Mouse (Mus musculus) layer of hippocampus, adult 8-10 months (tissue): ENCODE results near the gene Tyrobp. TPM values are rescaled to one million over a fixed set of nuclear protein-coding genes. Genes with fewer than 3 reads are reported as not detected.

ENCODE experiments used
- DNase-seq, 2 experiments: peaks; one replicate each; pipeline ENCODE4 v3.0.0; 2022; ENCODE audit warnings: low spot score in 2 of 2
- total RNA-seq, 4 experiments: library from RNA; stranded (reverse); gene quantifications; 2 replicates each; pipeline ENCODE4 v1.2.4; 2022

Gene Tyrobp
- total RNA-seq, 4 experiments from 2014 or later: 24.9 to 572 (median 243) TPM

GRCm38 (mm10) chr7:30459484-30459883, 45.9 kb downstream of the Tyrobp start:
- no peak for DNase-seq

- DNase-seq: no peak
These were observed 50.0 kb downstream of the Tyrobp start for GRCm38 (mm10) chr7:30463568-30463967.

- no peak for DNase-seq
These were observed 50.4 kb downstream of the Tyrobp start for GRCm38 (mm10) chr7:30463996-30464395.

GRCm38 (mm10) chr7:30464816-30465300, 51.3 kb downstream of the Tyrobp start:
- DNase-seq: no peak

Other genes with a start within 250 kb of the Tyrobp start
- gene Zfp146, start 244.0 kb upstream of the Tyrobp start, total RNA-seq: 10 to 100 TPM; 49.0 to 54.7 (median 50.3) TPM
- 1 to 10 TPM; 4.4 to 6.9 (median 5.1) TPM for gene Cox7a1, start 229.6 kb upstream of the Tyrobp start, total RNA-seq
- 100 to 1,000 TPM; 196 to 240 (median 227) TPM for gene Capns1, start 214.9 kb upstream of the Tyrobp start, total RNA-seq
- gene Polr2i, start 181.8 kb upstream of the Tyrobp start, total RNA-seq: 10 to 100 TPM; 49.2 to 52.5 (median 49.3) TPM
- 100 to 1,000 TPM; 110 to 130 (median 118) TPM for gene Tbcb, start 181.5 kb upstream of the Tyrobp start, total RNA-seq
- gene Ovol3, start 178.0 kb upstream of the Tyrobp start, total RNA-seq: not detected
- gene Thap8, start 133.7 kb upstream of the Tyrobp start, total RNA-seq: under 1 TPM in 2 of 4 experiments, not detected in 2; 0.41 to 0.77 TPM
- 1 to 10 TPM; 1.1 to 3.4 (median 2.4) TPM for gene Wdr62, start 133.3 kb upstream of the Tyrobp start, total RNA-seq
- gene Clip3, start 122.0 kb upstream of the Tyrobp start, total RNA-seq: 100 to 1,000 TPM; 351 to 448 (median 412) TPM
- gene Alkbh6, start 105.0 kb upstream of the Tyrobp start, total RNA-seq: 10 to 100 TPM; 52.8 to 69.5 (median 65.3) TPM
- 10 to 100 TPM in 3 of 4 experiments, 1 to 10 TPM in 1; 9.6 to 21.2 (median 15.0) TPM for gene Syne4, start 99.0 kb upstream of the Tyrobp start, total RNA-seq
- under 1 TPM; 0.53 to 0.82 (median 0.66) TPM for gene E130208F15Rik, start 92.0 kb upstream of the Tyrobp start, total RNA-seq
- 1 to 10 TPM; 6.7 to 9.9 (median 8.4) TPM for gene Sdhaf1, start 89.9 kb upstream of the Tyrobp start, total RNA-seq
- gene Lrfn3, start 51.0 kb upstream of the Tyrobp start, total RNA-seq: 10 to 100 TPM; 28.2 to 31.6 (median 29.2) TPM
- 1 to 10 TPM in 3 of 4 experiments, not detected in 1; 1.8 to 3.3 (median 2.3) TPM for gene Hcst, start 6.1 kb downstream of the Tyrobp start, total RNA-seq
- gene Nfkbid, start 8.0 kb downstream of the Tyrobp start, total RNA-seq: 1 to 10 TPM; 2.8 to 4.1 (median 3.2) TPM
- gene Aplp1, start 31.8 kb downstream of the Tyrobp start, total RNA-seq: 1,000 to 10,000 TPM; 1,209 to 1,263 (median 1,238) TPM
- gene Kirrel2, start 43.9 kb downstream of the Tyrobp start, total RNA-seq: 10 to 100 TPM in 3 of 4 experiments, 1 to 10 TPM in 1; 9.6 to 13.7 (median 11.2) TPM
- gene Nphs1, start 44.6 kb downstream of the Tyrobp start, total RNA-seq: 1 to 10 TPM; 1.5 to 1.9 (median 1.6) TPM
- gene Prodh2, start 79.9 kb downstream of the Tyrobp start, total RNA-seq: under 1 TPM in 1 of 4 experiments, not detected in 3; 0.56 TPM
- 100 to 1,000 TPM in 3 of 4 experiments, 10 to 100 TPM in 1; 99.8 to 118 (median 110) TPM for gene Arhgap33, start 121.3 kb downstream of the Tyrobp start, total RNA-seq
- 10 to 100 TPM in 1 of 4 experiments, 1 to 10 TPM in 3; 3.2 to 10.3 (median 6.5) TPM for gene Hspb6, start 138.4 kb downstream of the Tyrobp start, total RNA-seq
- 1 to 10 TPM; 4.4 to 8.9 (median 6.1) TPM for gene Proser3, start 138.5 kb downstream of the Tyrobp start, total RNA-seq
- gene Lin37, start 146.1 kb downstream of the Tyrobp start, total RNA-seq: 10 to 100 TPM; 41.3 to 54.0 (median 46.9) TPM
- gene U2af1l4, start 149.5 kb downstream of the Tyrobp start, total RNA-seq: 10 to 100 TPM; 68.2 to 81.1 (median 78.7) TPM
- 10 to 100 TPM in 2 of 4 experiments, 1 to 10 TPM in 2; 6.3 to 14.8 (median 11.1) TPM for gene Gm49396, start 149.6 kb downstream of the Tyrobp start, total RNA-seq
- gene Psenen, start 149.9 kb downstream of the Tyrobp start, total RNA-seq: 10 to 100 TPM; 85.9 to 91.0 (median 88.4) TPM
- gene Igflr1, start 151.7 kb downstream of the Tyrobp start, total RNA-seq: 1 to 10 TPM; 4.0 to 5.7 (median 4.6) TPM
- gene Kmt2b, start 175.0 kb downstream of the Tyrobp start, total RNA-seq: 10 to 100 TPM; 44.1 to 60.2 (median 56.1) TPM
- not detected for gene Zbtb32, start 185.1 kb downstream of the Tyrobp start, total RNA-seq
- 1 to 10 TPM in 1 of 4 experiments, under 1 TPM in 2, not detected in 1; 0.39 to 1.2 (median 0.89) TPM for gene Upk1a, start 199.1 kb downstream of the Tyrobp start, total RNA-seq
- gene Cox6b1, start 212.4 kb downstream of the Tyrobp start, total RNA-seq: 100 to 1,000 TPM; 631 to 661 (median 651) TPM
- gene Etv2, start 222.1 kb downstream of the Tyrobp start, total RNA-seq: not detected
- gene Rbm42, start 236.6 kb downstream of the Tyrobp start, total RNA-seq: 10 to 100 TPM; 61.9 to 71.5 (median 70.1) TPM